Mouse (Mus musculus): Measurements from ENCODE around the gene Olfm2. TPM values are rescaled to one million over a fixed set of nuclear protein-coding genes. Genes with fewer than 3 reads are reported as not detected.

Gene Olfm2
- polyA plus RNA-seq, 1 experiment, result 0.11 TPM

DNA sequence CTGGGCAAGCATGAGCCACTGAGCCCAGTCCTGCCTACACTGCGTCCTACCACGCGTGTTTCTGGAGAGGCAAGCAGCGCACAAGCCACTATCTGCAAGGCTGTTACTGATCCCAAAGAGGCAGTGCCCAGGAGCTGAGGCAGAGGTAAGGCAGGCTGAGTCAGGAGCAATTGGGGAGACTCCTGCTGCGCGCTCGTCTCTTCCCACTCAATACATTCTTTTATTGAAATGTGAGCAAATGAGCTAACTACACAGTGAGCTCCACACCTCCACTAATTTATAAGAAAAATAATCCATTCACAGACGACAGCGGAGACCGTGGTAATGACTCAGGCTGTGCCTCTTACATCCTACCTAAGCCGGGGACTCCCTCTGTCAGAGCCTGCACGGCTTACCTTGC is 68.3 kb downstream of the Olfm2 start:
- no peaks in the 10 kb centered on the region for H3K36me3 ChIP-seq (ENCODE audit: control insufficient read depth, insufficient read depth)
- H3ac ChIP-seq (ENCODE audit: control insufficient read depth, insufficient read length), result no peak overlapping the region
- TF ChIP-seq REST (IDR thresholded peaks at IDR 0.05; ENCODE audit: insufficient read depth, insufficient read length) (no peak), TCF3 (IDR thresholded peaks at IDR 0.05; ENCODE audit: insufficient read length, low read depth) (no peak), CEBPB (IDR thresholded peaks at IDR 0.05; ENCODE audit: insufficient read depth, poor library complexity, severe bottlenecking) (no peak), USF1 (IDR thresholded peaks at IDR 0.05; ENCODE audit: low read depth) (no peak), MAX (IDR thresholded peaks at IDR 0.05; ENCODE audit: low read depth) (no peak), SRF (IDR thresholded peaks at IDR 0.05; ENCODE audit: control insufficient read depth, insufficient read length, low read depth) (no peak), POLR2AphosphoS2 (IDR thresholded peaks at IDR 0.05; ENCODE audit: insufficient read length, low read depth) (no peak), E2F4 (IDR thresholded peaks at IDR 0.05; ENCODE audit: insufficient read depth) (no peak), MYOG (IDR thresholded peaks at IDR 0.05; ENCODE audit: control insufficient read depth in 1 of 3, insufficient read depth in 1 of 3, insufficient read length in 2 of 3, low read depth in 2 of 3) (no peak), TCF12 (IDR thresholded peaks at IDR 0.05; ENCODE audit: insufficient read depth, poor library complexity, severe bottlenecking) (no peak), MYOD1 (IDR thresholded peaks at IDR 0.05; ENCODE audit: control insufficient read depth in 1 of 3, insufficient read length in 2 of 3, low read depth in 2 of 3) (no peak), POLR2A (IDR thresholded peaks at IDR 0.05; ENCODE audit: insufficient read length, low read depth) (no peak)
- peaks cover 13% of the 10 kb centered on the region for H3K27me3 ChIP-seq (ENCODE audit: control insufficient read depth, insufficient read depth, insufficient read length)
- no peak overlapping the region for H3K4me3 ChIP-seq
- H3K79me2 ChIP-seq (ENCODE audit: control insufficient read depth, insufficient read depth), result no peaks in the 10 kb centered on the region
- H3K4me2 ChIP-seq (ENCODE audit: low read depth), result no peak overlapping the region

- Histone ChIP-seq H3K27me3 (ENCODE audit: control insufficient read depth, insufficient read depth, insufficient read length) (peaks cover 9% of the 10 kb centered on the region), H3ac (ENCODE audit: control insufficient read depth, insufficient read length) (no peak overlapping the region), H3K79me2 (ENCODE audit: control insufficient read depth, insufficient read depth) (no peaks in the 10 kb centered on the region), H3K36me3 (ENCODE audit: control insufficient read depth, insufficient read depth) (no peaks in the 10 kb centered on the region), H3K4me3 (no peak overlapping the region), H3K4me2 (ENCODE audit: low read depth) (no peak overlapping the region)
- TF ChIP-seq REST (IDR thresholded peaks at IDR 0.05; ENCODE audit: insufficient read depth, insufficient read length) (no peak), E2F4 (IDR thresholded peaks at IDR 0.05; ENCODE audit: insufficient read depth) (no peak), USF1 (IDR thresholded peaks at IDR 0.05; ENCODE audit: low read depth) (no peak), MAX (IDR thresholded peaks at IDR 0.05; ENCODE audit: low read depth) (no peak), MYOG (IDR thresholded peaks at IDR 0.05; ENCODE audit: control insufficient read depth in 1 of 3, insufficient read depth in 1 of 3, insufficient read length in 2 of 3, low read depth in 2 of 3) (no peak), TCF12 (IDR thresholded peaks at IDR 0.05; ENCODE audit: insufficient read depth, poor library complexity, severe bottlenecking) (no peak), POLR2AphosphoS2 (IDR thresholded peaks at IDR 0.05; ENCODE audit: insufficient read length, low read depth) (no peak), TCF3 (IDR thresholded peaks at IDR 0.05; ENCODE audit: insufficient read length, low read depth) (no peak), MYOD1 (IDR thresholded peaks at IDR 0.05; ENCODE audit: control insufficient read depth in 1 of 3, insufficient read length in 2 of 3, low read depth in 2 of 3) (no peak), POLR2A (IDR thresholded peaks at IDR 0.05; ENCODE audit: insufficient read length, low read depth) (no peak), CEBPB (IDR thresholded peaks at IDR 0.05; ENCODE audit: insufficient read depth, poor library complexity, severe bottlenecking) (no peak), SRF (IDR thresholded peaks at IDR 0.05; ENCODE audit: control insufficient read depth, insufficient read length, low read depth) (no peak)
Observed at GRCm38 (mm10) chr9:20672047-20672446, 74.1 kb downstream of the Olfm2 start.

DNA sequence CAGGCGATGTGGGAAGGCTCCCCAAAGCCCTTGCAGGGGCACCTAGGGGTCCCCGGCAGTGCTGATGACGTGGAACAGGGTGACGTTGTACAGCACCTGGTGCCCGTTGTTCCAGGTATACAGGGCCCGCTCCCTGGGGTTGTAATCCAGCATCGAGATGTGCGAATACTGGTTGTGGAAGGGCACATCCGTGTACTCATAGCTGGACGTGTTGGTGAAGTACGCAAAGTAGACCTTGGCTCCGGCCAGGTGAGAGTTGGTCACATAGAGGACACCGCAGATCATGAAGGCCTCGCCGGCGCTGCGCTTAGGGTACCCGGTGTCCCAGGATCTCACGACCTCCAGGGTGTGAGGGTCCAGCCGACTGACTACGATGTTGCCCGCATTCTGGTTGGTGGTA is 78.1 kb downstream of the Olfm2 start:
- Histone ChIP-seq H3K4me2 (ENCODE audit: low read depth) (no peak overlapping the region), H3K27me3 (ENCODE audit: control insufficient read depth, insufficient read depth, insufficient read length) (no peaks in the 10 kb centered on the region), H3K4me3 (no peak overlapping the region), H3ac (ENCODE audit: control insufficient read depth, insufficient read length) (no peak overlapping the region), H3K79me2 (ENCODE audit: control insufficient read depth, insufficient read depth) (no peaks in the 10 kb centered on the region), H3K36me3 (ENCODE audit: control insufficient read depth, insufficient read depth) (no peaks in the 10 kb centered on the region)
- TF ChIP-seq POLR2AphosphoS2 (IDR thresholded peaks at IDR 0.05; ENCODE audit: insufficient read length, low read depth) (peak; percentile 68), SRF (IDR thresholded peaks at IDR 0.05; ENCODE audit: control insufficient read depth, insufficient read length, low read depth) (no peak)

- H3K36me3 ChIP-seq (ENCODE audit: control insufficient read depth, insufficient read depth), result no peaks in the 10 kb centered on the region
- H3K4me2 ChIP-seq (ENCODE audit: low read depth), result no peak overlapping the region
- H3K79me2 ChIP-seq (ENCODE audit: control insufficient read depth, insufficient read depth), result no peaks in the 10 kb centered on the region
- H3K4me3 ChIP-seq, result no peak overlapping the region
- peak; percentile 51 for TF ChIP-seq POLR2AphosphoS2 (IDR thresholded peaks at IDR 0.05; ENCODE audit: insufficient read length, low read depth)
- no peak for TF ChIP-seq CEBPB (IDR thresholded peaks at IDR 0.05; ENCODE audit: insufficient read depth, poor library complexity, severe bottlenecking)
- TF ChIP-seq REST (IDR thresholded peaks at IDR 0.05; ENCODE audit: insufficient read depth, insufficient read length), result no peak
- TF ChIP-seq TCF3 (IDR thresholded peaks at IDR 0.05; ENCODE audit: insufficient read length, low read depth), result no peak
- TF ChIP-seq MAX (IDR thresholded peaks at IDR 0.05; ENCODE audit: low read depth), result no peak
- H3K27me3 ChIP-seq (ENCODE audit: control insufficient read depth, insufficient read depth, insufficient read length), result no peaks in the 10 kb centered on the region
- no peak overlapping the region for H3ac ChIP-seq (ENCODE audit: control insufficient read depth, insufficient read length)
Observed at GRCm38 (mm10) chr9:20666510-20667034, 79.6 kb downstream of the Olfm2 start.

GRCm38 (mm10) chr9:20665925-20666324 is 80.2 kb downstream of the Olfm2 start:
- Histone ChIP-seq H3K27me3 (ENCODE audit: control insufficient read depth, insufficient read depth, insufficient read length) (no peaks in the 10 kb centered on the region), H3K4me2 (ENCODE audit: low read depth) (no peak overlapping the region), H3K4me3 (no peak overlapping the region), H3ac (ENCODE audit: control insufficient read depth, insufficient read length) (no peak overlapping the region), H3K79me2 (ENCODE audit: control insufficient read depth, insufficient read depth) (no peaks in the 10 kb centered on the region), H3K36me3 (ENCODE audit: control insufficient read depth, insufficient read depth) (no peaks in the 10 kb centered on the region)
- no peak for TF ChIP-seq MYOG (IDR thresholded peaks at IDR 0.05; ENCODE audit: control insufficient read depth in 1 of 3, insufficient read depth in 1 of 3, insufficient read length in 2 of 3, low read depth in 2 of 3)
- peak; percentile 79 for TF ChIP-seq POLR2AphosphoS2 (IDR thresholded peaks at IDR 0.05; ENCODE audit: insufficient read length, low read depth)

Measured in myocyte (in vitro differentiated cells).